Mouse (Mus musculus): ENCODE measurements around the gene Mrps16. TPM values are rescaled to one million over a fixed set of nuclear protein-coding genes. Genes with fewer than 3 reads are reported as not detected.

The Mrps16 gene
- polyA plus RNA-seq, 1 experiment from 2014 or later = 94.4 TPM

- Histone ChIP-seq H3K9ac (ENCODE audit: low read depth, low read length) (no peak overlapping the region), H3K4me1 (ENCODE audit: control insufficient read depth, insufficient read depth, low read length) (no peaks in the 10 kb centered on the region), H3K36me3 (ENCODE audit: control insufficient read depth, insufficient read depth, low read length) (peaks cover 63% of the 10 kb centered on the region), H3K27ac (replicated peaks; ENCODE audit: low read depth, low read length) (no peak overlapping the region), H3K27me3 (replicated peaks; ENCODE audit: control insufficient read depth, insufficient read depth, low read length) (no peaks in the 10 kb centered on the region), H3K9me3 (ENCODE audit: control insufficient read depth, low read length) (no peaks in the 10 kb centered on the region), H3K4me3 (ENCODE audit: low read depth, low read length) (no peak overlapping the region), H3K4me2 (ENCODE audit: low read depth, low read length) (no peak overlapping the region)
- ATAC-seq (ENCODE audit: low read depth) (no peak), DNase-seq (ENCODE audit: low spot score) (no peak)
- WGBS = 85% methylated on average over 5 of the region's 5 CpGs
Measured at GRCm38 (mm10) chr14:20379087-20379640, 14.3 kb downstream of the Mrps16 start.

- no peaks in the 10 kb centered on the region for H3K4me1 ChIP-seq (ENCODE audit: control insufficient read depth, insufficient read depth, low read length)
- peak; percentile 44 for DNase-seq (ENCODE audit: low spot score)
- H3K4me2 ChIP-seq (ENCODE audit: low read depth, low read length) = no peak overlapping the region
- H3K27me3 ChIP-seq (replicated peaks; ENCODE audit: control insufficient read depth, insufficient read depth, low read length) = no peaks in the 10 kb centered on the region
- no peak overlapping the region for H3K4me3 ChIP-seq (ENCODE audit: low read depth, low read length)
- no peak overlapping the region for H3K27ac ChIP-seq (replicated peaks; ENCODE audit: low read depth, low read length)
- WGBS = 36% methylated on average over 13 of the region's 13 CpGs
- no peak overlapping the region for H3K9ac ChIP-seq (ENCODE audit: low read depth, low read length)
- no peaks in the 10 kb centered on the region for H3K9me3 ChIP-seq (ENCODE audit: control insufficient read depth, low read length)
- ATAC-seq (ENCODE audit: low read depth) = peak; percentile 81
- H3K36me3 ChIP-seq (ENCODE audit: control insufficient read depth, insufficient read depth, low read length) = peaks cover 63% of the 10 kb centered on the region
Measured at GRCm38 (mm10) chr14:20378313-20379061, 14.9 kb downstream of the Mrps16 start.

GRCm38 (mm10) chr14:20377112-20377521 lies 16.3 kb downstream of the Mrps16 start:
- peaks cover 63% of the 10 kb centered on the region for H3K36me3 ChIP-seq (ENCODE audit: control insufficient read depth, insufficient read depth, low read length)
- no peaks in the 10 kb centered on the region for H3K9me3 ChIP-seq (ENCODE audit: control insufficient read depth, low read length)
- no peak overlapping the region for H3K27ac ChIP-seq (replicated peaks; ENCODE audit: low read depth, low read length)
- H3K4me1 ChIP-seq (ENCODE audit: control insufficient read depth, insufficient read depth, low read length) = no peaks in the 10 kb centered on the region
- WGBS = 72% methylated on average over 4 of the region's 4 CpGs
- H3K9ac ChIP-seq (ENCODE audit: low read depth, low read length) = no peak overlapping the region
- H3K4me2 ChIP-seq (ENCODE audit: low read depth, low read length) = no peak overlapping the region
- H3K27me3 ChIP-seq (replicated peaks; ENCODE audit: control insufficient read depth, insufficient read depth, low read length) = no peaks in the 10 kb centered on the region
- ATAC-seq (ENCODE audit: low read depth) (no peak), DNase-seq (ENCODE audit: low spot score) (no peak)
- H3K4me3 ChIP-seq (ENCODE audit: low read depth, low read length) = no peak overlapping the region

- 84% methylated on average over 1 of the region's 1 CpGs for WGBS
- Histone ChIP-seq H3K9ac (ENCODE audit: low read depth, low read length) (no peak overlapping the region), H3K9me3 (ENCODE audit: control insufficient read depth, low read length) (no peaks in the 10 kb centered on the region), H3K27me3 (replicated peaks; ENCODE audit: control insufficient read depth, insufficient read depth, low read length) (no peaks in the 10 kb centered on the region), H3K4me1 (ENCODE audit: control insufficient read depth, insufficient read depth, low read length) (no peaks in the 10 kb centered on the region), H3K36me3 (ENCODE audit: control insufficient read depth, insufficient read depth, low read length) (peaks cover 84% of the 10 kb centered on the region), H3K27ac (replicated peaks; ENCODE audit: low read depth, low read length) (no peak overlapping the region), H3K4me3 (ENCODE audit: low read depth, low read length) (no peak overlapping the region), H3K4me2 (ENCODE audit: low read depth, low read length) (no peak overlapping the region)
- no peak for ATAC-seq (ENCODE audit: low read depth)
- no peak for DNase-seq (ENCODE audit: low spot score)
Measured at GRCm38 (mm10) chr14:20371854-20372253, 21.6 kb downstream of the Mrps16 start.

GRCm38 (mm10) chr14:20370798-20371197 lies 22.6 kb downstream of the Mrps16 start:
- Histone ChIP-seq H3K4me3 (ENCODE audit: low read depth, low read length) (no peak overlapping the region), H3K36me3 (ENCODE audit: control insufficient read depth, insufficient read depth, low read length) (peaks cover 84% of the 10 kb centered on the region), H3K27me3 (replicated peaks; ENCODE audit: control insufficient read depth, insufficient read depth, low read length) (no peaks in the 10 kb centered on the region), H3K27ac (replicated peaks; ENCODE audit: low read depth, low read length) (no peak overlapping the region), H3K9me3 (ENCODE audit: control insufficient read depth, low read length) (no peaks in the 10 kb centered on the region), H3K9ac (ENCODE audit: low read depth, low read length) (no peak overlapping the region), H3K4me1 (ENCODE audit: control insufficient read depth, insufficient read depth, low read length) (no peaks in the 10 kb centered on the region), H3K4me2 (ENCODE audit: low read depth, low read length) (no peak overlapping the region)
- DNase-seq (ENCODE audit: low spot score) (no peak), ATAC-seq (ENCODE audit: low read depth) (no peak)
- 86% methylated on average over 7 of the region's 7 CpGs for WGBS

- ATAC-seq (ENCODE audit: low read depth) (no peak), DNase-seq (ENCODE audit: low spot score) (no peak)
- WGBS = 96% methylated on average over 3 of the region's 3 CpGs
- Histone ChIP-seq H3K4me3 (ENCODE audit: low read depth, low read length) (no peak overlapping the region), H3K4me2 (ENCODE audit: low read depth, low read length) (no peak overlapping the region), H3K4me1 (ENCODE audit: control insufficient read depth, insufficient read depth, low read length) (no peaks in the 10 kb centered on the region), H3K36me3 (ENCODE audit: control insufficient read depth, insufficient read depth, low read length) (peaks cover 83% of the 10 kb centered on the region), H3K27me3 (replicated peaks; ENCODE audit: control insufficient read depth, insufficient read depth, low read length) (no peaks in the 10 kb centered on the region), H3K27ac (replicated peaks; ENCODE audit: low read depth, low read length) (no peak overlapping the region), H3K9me3 (ENCODE audit: control insufficient read depth, low read length) (no peaks in the 10 kb centered on the region), H3K9ac (ENCODE audit: low read depth, low read length) (no peak overlapping the region)
Measured at GRCm38 (mm10) chr14:20368271-20368670, 25.2 kb downstream of the Mrps16 start.

- no peak for DNase-seq (ENCODE audit: low spot score)
- H3K4me2 ChIP-seq (ENCODE audit: low read depth, low read length) = no peak overlapping the region
- 99% methylated on average over 4 of the region's 4 CpGs for WGBS
Measured at GRCm38 (mm10) chr14:20363230-20363629, 30.2 kb downstream of the Mrps16 start.

GRCm38 (mm10) chr14:20347991-20348541 lies 45.4 kb downstream of the Mrps16 start, which contains the start of the genes Ecd and Fam149b:
Gene Ecd (minus strand): TSS chr14:20348121.
Gene Fam149b (plus strand): TSS chr14:20348162.
- Histone ChIP-seq H3K36me3 (ENCODE audit: control insufficient read depth, insufficient read depth, low read length) (peaks cover 46% of the 10 kb centered on the region), H3K9me3 (ENCODE audit: control insufficient read depth, low read length) (no peaks in the 10 kb centered on the region), H3K4me3 (ENCODE audit: low read depth, low read length) (peak within 1 kb of the TSS; percentile 69), H3K4me1 (ENCODE audit: control insufficient read depth, insufficient read depth, low read length) (peaks cover 10% of the 10 kb centered on the region), H3K9ac (ENCODE audit: low read depth, low read length) (peak within 1 kb of the TSS; percentile 95), H3K27me3 (replicated peaks; ENCODE audit: control insufficient read depth, insufficient read depth, low read length) (no peaks in the 10 kb centered on the region), H3K4me2 (ENCODE audit: low read depth, low read length) (peak within 1 kb of the TSS; percentile 68), H3K27ac (replicated peaks; ENCODE audit: low read depth, low read length) (peak within 1 kb of the TSS; percentile 89)
- under 1% methylated on average over 29 of the region's 42 CpGs for WGBS
- peak; percentile 98 for ATAC-seq (ENCODE audit: low read depth)
- peak; percentile 98 for DNase-seq (ENCODE audit: low spot score)

More at GRCm38 (mm10) chr14:20363230-20363629, 30.2 kb downstream of the Mrps16 start:
- no peak for ATAC-seq (ENCODE audit: low read depth)
- peaks cover 91% of the 10 kb centered on the region for H3K36me3 ChIP-seq (ENCODE audit: control insufficient read depth, insufficient read depth, low read length)
- H3K27me3 ChIP-seq (replicated peaks; ENCODE audit: control insufficient read depth, insufficient read depth, low read length) = no peaks in the 10 kb centered on the region
- no peak overlapping the region for H3K27ac ChIP-seq (replicated peaks; ENCODE audit: low read depth, low read length)
- no peak overlapping the region for H3K9ac ChIP-seq (ENCODE audit: low read depth, low read length)
- no peaks in the 10 kb centered on the region for H3K4me1 ChIP-seq (ENCODE audit: control insufficient read depth, insufficient read depth, low read length)
- H3K9me3 ChIP-seq (ENCODE audit: control insufficient read depth, low read length) = no peaks in the 10 kb centered on the region
- H3K4me3 ChIP-seq (ENCODE audit: low read depth, low read length) = no peak overlapping the region
